Mouse (Mus musculus) stomach, postnatal 0 days (tissue): Measurements from ENCODE around the gene Trib3.

Source experiments
- CTCF ChIP-seq: IDR thresholded peaks from 2 replicates; pipeline ENCODE4 v1.5.1; 2016; ENCODE audit warnings: antibody characterized with exemption, low read depth, mild to moderate bottlenecking, moderate library complexity
- EP300 ChIP-seq: optimal IDR thresholded peaks from 2 replicates; pipeline ENCODE3; 2016; ENCODE audit warnings: antibody characterized with exemption

- TF ChIP-seq CTCF (no peak), EP300 (no peak)
Measured at GRCm38 (mm10) chr2:152372661-152373060, 28.8 kb upstream of the Trib3 start.
